Mouse (Mus musculus) kidney, postnatal 10 days (tissue): ENCODE measurements around the gene Cops6.

Experiments
- DNase-seq: peaks from one replicate; pipeline ENCODE4 v3.0.0; 2021; ENCODE audit warnings: mixed read lengths

Cops6 gene

GRCm38 (mm10) chr5:138160842-138161665 is at the start of gene Cops6:
Gene Cops6, plus strand, starts transcription at chr5:138161071.
- peak; percentile 97 for DNase-seq

- DNase-seq, result peak; percentile 94
Measured at GRCm38 (mm10) chr5:138116255-138117198, 44.3 kb upstream of the Cops6 start, which contains the start of gene Zscan21. Gene Zscan21, plus strand, starts transcription at chr5:138116903.

GRCm38 (mm10) chr5:138117199-138118015 is 43.5 kb upstream of the Cops6 start:
- DNase-seq, result no peak

- DNase-seq, result no peak
Measured at GRCm38 (mm10) chr5:138118041-138118440, 42.8 kb upstream of the Cops6 start.

GRCm38 (mm10) chr5:138132425-138133064 is 28.3 kb upstream of the Cops6 start:
- DNase-seq, result peak; percentile 42

- no peak for DNase-seq
Measured at GRCm38 (mm10) chr5:138137257-138137656, 23.6 kb upstream of the Cops6 start.

- DNase-seq, result peak; percentile 58
Measured at GRCm38 (mm10) chr5:138137935-138138549, 22.8 kb upstream of the Cops6 start.

- no peak for DNase-seq
Measured at GRCm38 (mm10) chr5:138138585-138138984, 22.3 kb upstream of the Cops6 start.

GRCm38 (mm10) chr5:138154390-138154789 is 6.5 kb upstream of the Cops6 start:
- DNase-seq, result no peak

GRCm38 (mm10) chr5:138155443-138155976 is 5.4 kb upstream of the Cops6 start, which contains the start of gene Zfp113:
Gene Zfp113, minus strand, starts transcription at chr5:138155744.
- DNase-seq, result peak; percentile 91

- no peak for DNase-seq
Measured at GRCm38 (mm10) chr5:138160224-138160762, 578 bp upstream of the Cops6 start.

- DNase-seq, result no peak
Measured at GRCm38 (mm10) chr5:138163046-138163445, 2.2 kb downstream of the Cops6 start.

GRCm38 (mm10) chr5:138163610-138164009 is 2.7 kb downstream of the Cops6 start:
- no peak for DNase-seq

GRCm38 (mm10) chr5:138165594-138165993 is 4.7 kb downstream of the Cops6 start:
- DNase-seq, result no peak

GRCm38 (mm10) chr5:138170936-138171561 is 10.2 kb downstream of the Cops6 start:
- DNase-seq, result peak; percentile 99

- peak; percentile 98 for DNase-seq
Measured at GRCm38 (mm10) chr5:138171695-138172491, 11.0 kb downstream of the Cops6 start, which contains the start of the genes Ap4m1 and Mcm7. Gene Ap4m1, plus strand, starts transcription at chr5:138172002. Gene Mcm7, minus strand, starts transcription at chr5:138172422.

- no peak for DNase-seq
Measured at GRCm38 (mm10) chr5:138173217-138173616, 12.3 kb downstream of the Cops6 start.

GRCm38 (mm10) chr5:138186950-138187638 is 26.2 kb downstream of the Cops6 start, which contains the start of the genes Taf6 and Cnpy4:
Gene Taf6, minus strand, starts transcription at chr5:138187451.
Gene Cnpy4, plus strand, starts transcription at chr5:138187485.
- peak; percentile 90 for DNase-seq
